Mouse (Mus musculus) heart, embryonic 11.5 days (tissue): ENCODE measurements around the gene Arpp21. TPM values are rescaled to one million over a fixed set of nuclear protein-coding genes. Genes with fewer than 3 reads are reported as not detected.

ENCODE experiments used
- ATAC-seq: fragments of 200-750 bp; cut with Nextera tagmentation; replicated peaks from 2 replicates; pipeline ENCODE4 v1.8.0; 2017; ENCODE audit warnings: moderate library complexity; ENCODE audit not compliant: insufficient number of reproducible peaks, low FRiP score, low TSS enrichment
- H3K27ac ChIP-seq: fragments of 300-500 bp; sonication (generic); 2 replicates; pipeline ENCODE4 v1.5.1; 2014; ENCODE audit warnings: mild to moderate bottlenecking, low read depth, low read length
- H3K27me3 ChIP-seq: fragments of 300-500 bp; sonication (generic); 2 replicates; pipeline ENCODE4 v1.6.1; 2014; ENCODE audit warnings: mild to moderate bottlenecking, low read length, mixed read lengths; ENCODE audit not compliant: control insufficient read depth, insufficient read depth
- H3K36me3 ChIP-seq: fragments of 300-500 bp; sonication (generic); 2 replicates; pipeline ENCODE4 v1.6.1; 2014; ENCODE audit warnings: mild to moderate bottlenecking, low read length, moderate library complexity, mixed read lengths; ENCODE audit not compliant: control insufficient read depth, insufficient read depth
- H3K4me1 ChIP-seq: fragments of 300-500 bp; sonication (generic); 2 replicates; pipeline ENCODE4 v1.6.1; 2014; ENCODE audit warnings: low read length; ENCODE audit not compliant: control insufficient read depth, insufficient read depth
- H3K4me2 ChIP-seq: fragments of 300-500 bp; sonication (generic); 2 replicates; pipeline ENCODE4 v1.6.1; 2014; ENCODE audit warnings: mild to moderate bottlenecking, moderate library complexity
- H3K4me3 ChIP-seq: fragments of 300-500 bp; sonication (generic); 2 replicates; pipeline ENCODE4 v1.5.1; 2014; ENCODE audit warnings: low read depth, low read length
- H3K9ac ChIP-seq: fragments of 300-500 bp; sonication (generic); 2 replicates; pipeline ENCODE4 v1.6.1; 2014; ENCODE audit warnings: mild to moderate bottlenecking, low read depth, low read length, moderate library complexity
- H3K9me3 ChIP-seq: fragments of 300-500 bp; sonication (generic); replicated peaks from 2 replicates; pipeline ENCODE4 v1.6.1; 2016; ENCODE audit warnings: low read length; ENCODE audit not compliant: control insufficient read depth
- WGBS: fragments of 180-500 bp; shearing (Covaris S2); extraction: QIAGEN DNeasy Blood & Tissue Kit; methylation state at CpG from one replicate; pipeline ENCODE4 v1.1.7; 2014; ENCODE audit not compliant: insufficient replicate concordance; 5-methylcytosine and 5-hydroxymethylcytosine counted together
- polyA plus RNA-seq: library from polyadenylated mRNA; unstranded; fragments of >200 nt; fragmentation: Nextera tagmentation; extraction: Ambion mirVana; gene quantifications from 2 replicates; pipeline ENCODE4 v1.2.1, GENCODE M21; 2014

The Arpp21 gene
- polyA plus RNA-seq, 1 experiment from 2014 or later = 1.7 TPM

GRCm38 (mm10) chr9:112152762-112153161 is 83.0 kb downstream of the Arpp21 start:
- no peak for ATAC-seq
- WGBS = 69% methylated on average over 2 of the region's 2 CpGs
- no peak overlapping the region for H3K9ac ChIP-seq
- no peaks in the 10 kb centered on the region for H3K27me3 ChIP-seq
- H3K36me3 ChIP-seq = no peaks in the 10 kb centered on the region
- no peak overlapping the region for H3K4me3 ChIP-seq
- H3K4me2 ChIP-seq = no peak overlapping the region
- no peaks in the 10 kb centered on the region for H3K4me1 ChIP-seq
- no peak overlapping the region for H3K27ac ChIP-seq
- H3K9me3 ChIP-seq = no peaks in the 10 kb centered on the region

- 70% methylated on average over 5 of the region's 5 CpGs for WGBS
- Histone ChIP-seq H3K36me3 (no peaks in the 10 kb centered on the region), H3K4me3 (no peak overlapping the region), H3K4me1 (no peaks in the 10 kb centered on the region), H3K4me2 (no peak overlapping the region), H3K27ac (no peak overlapping the region), H3K9ac (no peak overlapping the region), H3K9me3 (no peaks in the 10 kb centered on the region), H3K27me3 (no peaks in the 10 kb centered on the region)
- ATAC-seq = no peak
Observed at GRCm38 (mm10) chr9:112151177-112151576, 84.6 kb downstream of the Arpp21 start.

- ATAC-seq = no peak
- Histone ChIP-seq H3K9me3 (no peaks in the 10 kb centered on the region), H3K9ac (no peak overlapping the region), H3K36me3 (no peaks in the 10 kb centered on the region), H3K27ac (no peak overlapping the region), H3K4me3 (no peak overlapping the region), H3K27me3 (no peaks in the 10 kb centered on the region), H3K4me2 (no peak overlapping the region), H3K4me1 (no peaks in the 10 kb centered on the region)
- WGBS = 64% methylated on average over 8 of the region's 8 CpGs
Observed at GRCm38 (mm10) chr9:112140658-112141057, 95.1 kb downstream of the Arpp21 start.

GRCm38 (mm10) chr9:112137820-112138219 is 97.9 kb downstream of the Arpp21 start:
- H3K27me3 ChIP-seq = no peaks in the 10 kb centered on the region
- no peak overlapping the region for H3K9ac ChIP-seq
- no peaks in the 10 kb centered on the region for H3K36me3 ChIP-seq
- H3K4me2 ChIP-seq = no peak overlapping the region
- no peak overlapping the region for H3K4me3 ChIP-seq
- no peaks in the 10 kb centered on the region for H3K4me1 ChIP-seq
- H3K9me3 ChIP-seq = no peaks in the 10 kb centered on the region
- no peak for ATAC-seq
- H3K27ac ChIP-seq = no peak overlapping the region

- Histone ChIP-seq H3K4me1 (peaks cover 6% of the 10 kb centered on the region), H3K9me3 (no peaks in the 10 kb centered on the region), H3K4me3 (no peak overlapping the region), H3K36me3 (no peaks in the 10 kb centered on the region), H3K27ac (no peak overlapping the region), H3K27me3 (no peaks in the 10 kb centered on the region; the same call in 1 of the 2 replicates), H3K9ac (no peak overlapping the region), H3K4me2 (no peak overlapping the region)
- WGBS = 47% methylated on average over 3 of the region's 3 CpGs
- no peak for ATAC-seq
Observed at GRCm38 (mm10) chr9:112130812-112131211, 104.9 kb downstream of the Arpp21 start.

GRCm38 (mm10) chr9:112124667-112125066 is 111.1 kb downstream of the Arpp21 start:
- Histone ChIP-seq H3K4me3 (no peak overlapping the region), H3K4me2 (no peak overlapping the region), H3K4me1 (no peaks in the 10 kb centered on the region), H3K36me3 (no peaks in the 10 kb centered on the region), H3K27me3 (peaks cover under 1% of the 10 kb centered on the region), H3K9ac (no peak overlapping the region), H3K27ac (no peak overlapping the region), H3K9me3 (no peaks in the 10 kb centered on the region)
- ATAC-seq = no peak
- 22% methylated on average over 10 of the region's 10 CpGs for WGBS

- no peak overlapping the region for H3K4me2 ChIP-seq
- no peaks in the 10 kb centered on the region for H3K9me3 ChIP-seq
- no peak for ATAC-seq
- H3K9ac ChIP-seq = no peak overlapping the region
- peaks cover 5% of the 10 kb centered on the region for H3K27me3 ChIP-seq
- no peak overlapping the region for H3K4me3 ChIP-seq
- H3K36me3 ChIP-seq = no peaks in the 10 kb centered on the region
- H3K27ac ChIP-seq = no peak overlapping the region
- WGBS = 61% methylated on average over 4 of the region's 4 CpGs
- H3K4me1 ChIP-seq = no peaks in the 10 kb centered on the region; the same call in 1 of the 2 replicates
Observed at GRCm38 (mm10) chr9:112124184-112124583, 111.6 kb downstream of the Arpp21 start.

- no peaks in the 10 kb centered on the region for H3K9me3 ChIP-seq
- H3K4me3 ChIP-seq = no peak overlapping the region
- H3K27me3 ChIP-seq = peaks cover 7% of the 10 kb centered on the region
- 80% methylated on average over 6 of the region's 6 CpGs for WGBS
- no peak overlapping the region for H3K9ac ChIP-seq
- H3K36me3 ChIP-seq = no peaks in the 10 kb centered on the region
- no peak overlapping the region for H3K4me2 ChIP-seq
- no peak for ATAC-seq
- H3K27ac ChIP-seq = no peak overlapping the region
- no peaks in the 10 kb centered on the region; the same call in 1 of the 2 replicates for H3K4me1 ChIP-seq
Observed at GRCm38 (mm10) chr9:112123421-112123828, 112.3 kb downstream of the Arpp21 start.

GRCm38 (mm10) chr9:112119535-112119934 is 116.2 kb downstream of the Arpp21 start:
- Histone ChIP-seq H3K36me3 (no peaks in the 10 kb centered on the region), H3K27me3 (peaks cover 11% of the 10 kb centered on the region), H3K9me3 (no peaks in the 10 kb centered on the region), H3K4me2 (no peak overlapping the region), H3K4me1 (no peaks in the 10 kb centered on the region; the same call in 1 of the 2 replicates), H3K27ac (no peak overlapping the region), H3K9ac (no peak overlapping the region), H3K4me3 (no peak overlapping the region)
- ATAC-seq = no peak
- 28% methylated on average over 3 of the region's 3 CpGs for WGBS
